ENCODE assay signal across 9 mouse cellular contexts in the genomic region with DNA sequence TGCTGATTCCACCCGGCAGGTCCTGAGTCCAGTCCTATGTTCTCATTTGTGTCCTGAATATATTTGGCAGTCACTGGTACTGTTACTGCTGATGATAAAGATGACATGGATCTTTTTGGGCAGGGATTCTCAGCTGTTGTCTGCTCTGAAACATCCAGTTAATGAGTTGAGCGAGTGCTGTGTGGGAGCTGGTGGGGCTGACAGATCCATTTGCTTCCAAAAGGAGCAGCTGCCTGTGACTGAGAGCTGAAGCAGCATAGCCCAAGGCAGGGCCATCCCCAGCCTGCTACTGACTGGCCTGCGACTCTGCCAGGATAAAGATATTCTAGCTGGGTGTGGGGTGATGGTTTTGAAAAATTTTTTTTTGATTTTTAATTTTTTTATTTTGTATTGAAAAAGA.
DNase-seq lines count a peak whose midpoint lies in the region; ATAC-seq lines count a peak whose summit lies in the region.
"Had no signal": no experiment of that assay in that cellular context is flagged by ENCODE, and none has a peak within 500 bp of the region (broad histone marks: within the 10 kb centered on the region; RNA-seq: fewer than 3 reads in every experiment).

No protein-coding gene starts in this region.

- H3K4me3 ChIP-seq in midbrain, embryonic 12.5 days = no peak overlapping the region
- no peak overlapping the region for H3K4me3 ChIP-seq in midbrain, embryonic 10.5 days
- H3K4me3 ChIP-seq: heart, embryonic 12.5 days; limb, embryonic 12.5 days had no signal

- no peak overlapping the region for H3K9ac ChIP-seq in midbrain, embryonic 12.5 days (replicated peaks)
- H3K9ac ChIP-seq: heart, embryonic 12.5 days; limb, embryonic 12.5 days had no signal

- peak; percentile 56; the same call in 1 of the 2 replicates for ATAC-seq in midbrain, embryonic 12.5 days (ENCODE audit: low FRiP score, low read depth)
- ATAC-seq in activated CD4-positive, CD25-positive, alpha-beta regulatory T cell, adult 4 months = no peak

- H3K36me3 ChIP-seq in midbrain, embryonic 12.5 days = no peaks in the 10 kb centered on the region
- H3K36me3 ChIP-seq in midbrain, embryonic 10.5 days = no peaks in the 10 kb centered on the region
- H3K36me3 ChIP-seq: heart, embryonic 12.5 days; limb, embryonic 12.5 days had no signal

- 58% methylated on average over 3 of the region's 3 CpGs for WGBS in midbrain, embryonic 12.5 days
- WGBS in midbrain, embryonic 10.5 days = 63% methylated on average over 3 of the region's 3 CpGs

- no peak overlapping the region for H3K4me2 ChIP-seq in midbrain, embryonic 12.5 days (replicated peaks)
- H3K4me2 ChIP-seq: heart, embryonic 12.5 days; limb, embryonic 12.5 days had no signal

- no peaks in the 10 kb centered on the region for H3K4me1 ChIP-seq in midbrain, embryonic 12.5 days
- no peaks in the 10 kb centered on the region for H3K4me1 ChIP-seq in midbrain, embryonic 10.5 days
- H3K4me1 ChIP-seq: heart, embryonic 12.5 days; limb, embryonic 12.5 days had no signal

- H3K27me3 ChIP-seq in midbrain, embryonic 12.5 days = no peaks in the 10 kb centered on the region
- H3K27me3 ChIP-seq in midbrain, embryonic 10.5 days (ENCODE audit: low read depth, poor library complexity, severe bottlenecking) = no peaks in the 10 kb centered on the region
- H3K27me3 ChIP-seq: heart, embryonic 12.5 days; limb, embryonic 12.5 days had no signal

- H3K9me3 ChIP-seq in midbrain, embryonic 12.5 days = no peaks in the 10 kb centered on the region
- no peaks in the 10 kb centered on the region for H3K9me3 ChIP-seq in midbrain, embryonic 10.5 days (replicated peaks)
- H3K9me3 ChIP-seq: heart, embryonic 12.5 days; limb, embryonic 12.5 days had no signal

- no peak overlapping the region for H3K27ac ChIP-seq in midbrain, embryonic 12.5 days (replicated peaks)
- no peak overlapping the region for H3K27ac ChIP-seq in midbrain, embryonic 10.5 days (replicated peaks)
- H3K27ac ChIP-seq: limb, embryonic 12.5 days had no signal

- DNase-seq in midbrain, embryonic 10.5 days (ENCODE audit: low spot score) = no peak
- DNase-seq in gastrocnemius, postnatal 25 days = peak; percentile 27
- DNase-seq in left cerebral cortex, adult 9 months (ENCODE audit: low spot score in 2 of 2) = peak; percentile 25 to 49
- DNase-seq in right cerebral cortex, postnatal 36 days (ENCODE audit: low spot score in 2 of 2) = peak; percentile 33 to 38
- DNase-seq in urinary bladder, postnatal 25 days (ENCODE audit: low spot score) = no peak

Comparison
In these comparisons a context has a peak if more than half of its experiments do, and no peak if none do; other contexts are left out.
1. DNase-seq: peak in gastrocnemius, postnatal 25 days (single experiment), left cerebral cortex, adult 9 months (2 of 2) and right cerebral cortex, postnatal 36 days (2 of 2); none in midbrain, embryonic 10.5 days (single experiment) and urinary bladder, postnatal 25 days (single experiment).